Mouse (Mus musculus): ENCODE results near the gene Kcnt2. TPM values are rescaled to one million over a fixed set of nuclear protein-coding genes. Genes with fewer than 3 reads are reported as not detected.

Kcnt2 gene
- total RNA-seq (2021): 1 to 10 TPM; 2.9 TPM

DNA sequence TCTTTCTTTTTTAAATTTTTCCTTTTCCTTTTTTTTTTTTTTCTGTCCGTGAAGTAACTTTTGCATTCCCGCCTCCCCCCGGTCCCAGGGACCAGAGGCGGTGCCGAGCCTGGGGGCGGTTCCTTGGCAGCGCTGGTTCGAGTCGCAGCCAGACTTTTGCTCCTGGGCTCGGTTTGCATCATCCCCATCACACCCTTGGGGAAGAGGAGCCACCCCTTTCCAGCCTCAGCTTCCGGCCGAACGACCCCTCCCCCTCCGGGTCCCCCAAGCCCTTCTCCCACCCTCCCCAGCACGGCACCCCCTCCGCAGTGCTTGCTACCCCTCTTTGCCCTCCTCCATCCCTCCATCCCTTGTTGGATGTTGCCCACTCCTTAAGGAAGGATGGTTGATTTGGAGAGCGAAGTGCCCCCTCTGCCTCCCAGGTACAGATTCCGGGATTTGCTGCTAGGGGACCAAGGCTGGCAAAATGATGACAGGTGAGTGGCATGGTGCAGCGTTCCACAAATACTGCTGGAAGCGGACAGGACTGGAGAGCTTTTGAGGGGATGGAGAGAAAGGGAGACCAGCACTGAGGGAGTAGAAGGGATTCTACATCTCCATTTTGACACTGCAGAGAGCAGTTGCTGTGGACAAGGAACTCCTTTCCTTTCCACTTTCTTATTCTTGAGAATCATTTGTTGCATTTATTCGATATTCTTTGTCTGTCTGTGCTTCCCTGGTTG is at the start of gene Kcnt2:
Gene Kcnt2, plus strand, starts transcription at position 283 of the 722 bp plus-strand sequence.
- intact Hi-C loops (cut with DNase I): no loop called here
- peak; percentile 71 for DNase-seq

- DNase-seq: no peak
- intact Hi-C loops (cut with DNase I): no loop called here
These were observed 40.6 kb upstream of the Kcnt2 start for GRCm38 (mm10) chr1:140205329-140205728.

GRCm38 (mm10) chr1:140225221-140225620 is 20.7 kb upstream of the Kcnt2 start:
- intact Hi-C loops (cut with DNase I): no loop called here
- no peak for DNase-seq

DNA sequence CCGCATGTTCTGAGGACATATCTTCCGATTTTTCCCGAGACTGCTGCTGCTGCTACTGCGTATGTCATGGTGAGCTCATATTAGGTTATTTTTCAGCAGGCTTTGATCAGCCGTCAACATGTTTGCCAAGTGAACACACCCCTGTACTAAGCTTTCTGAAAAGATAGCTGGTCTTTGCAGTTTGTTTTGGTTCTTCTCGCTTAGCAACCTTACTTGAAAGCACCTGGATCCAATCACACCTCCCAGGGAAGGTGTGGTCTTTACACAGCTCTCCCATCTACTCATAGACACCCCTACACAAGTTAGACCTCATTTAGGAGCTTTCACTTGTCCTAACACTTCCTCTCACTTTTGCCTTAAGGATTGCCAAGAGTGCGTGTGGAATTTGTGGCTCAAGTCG is 19.3 kb upstream of the Kcnt2 start:
- DNase-seq: no peak
- intact Hi-C loops (cut with DNase I): no loop called here

DNA sequence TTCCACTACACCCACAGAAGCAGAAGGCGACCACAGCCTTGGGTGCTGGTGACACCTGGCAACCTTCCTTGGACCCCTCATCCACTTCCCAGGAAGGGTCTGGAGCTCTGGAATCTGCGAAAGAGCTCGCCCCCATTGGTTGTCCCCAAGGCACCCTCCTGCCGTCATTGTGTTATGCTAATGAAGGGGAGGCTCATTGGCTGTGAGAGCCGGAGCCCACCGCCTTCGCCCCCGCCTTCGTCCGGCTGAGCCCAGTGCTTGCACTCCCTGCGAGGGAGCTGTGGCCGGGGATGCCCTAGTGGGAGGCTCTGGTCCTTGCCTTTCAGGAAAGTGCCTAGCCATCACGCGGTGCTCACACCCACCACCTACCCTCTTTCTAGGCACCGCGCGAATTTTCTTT is 493 bp upstream of the Kcnt2 start:
- DNase-seq: peak; percentile 70 to 71
- intact Hi-C loops (cut with DNase I): no loop called here

- intact Hi-C loops (cut with DNase I): no loop called here
- no peak for DNase-seq
These were observed 18.7 kb downstream of the Kcnt2 start for GRCm38 (mm10) chr1:140264696-140265095.

GRCm38 (mm10) chr1:140266047-140266446 is 20.1 kb downstream of the Kcnt2 start:
- no peak for DNase-seq
- intact Hi-C loops (cut with DNase I): no loop called here

GRCm38 (mm10) chr1:140266643-140267286 is 20.8 kb downstream of the Kcnt2 start:
- no peak for DNase-seq
- intact Hi-C loops (cut with DNase I): no loop called here

DNA sequence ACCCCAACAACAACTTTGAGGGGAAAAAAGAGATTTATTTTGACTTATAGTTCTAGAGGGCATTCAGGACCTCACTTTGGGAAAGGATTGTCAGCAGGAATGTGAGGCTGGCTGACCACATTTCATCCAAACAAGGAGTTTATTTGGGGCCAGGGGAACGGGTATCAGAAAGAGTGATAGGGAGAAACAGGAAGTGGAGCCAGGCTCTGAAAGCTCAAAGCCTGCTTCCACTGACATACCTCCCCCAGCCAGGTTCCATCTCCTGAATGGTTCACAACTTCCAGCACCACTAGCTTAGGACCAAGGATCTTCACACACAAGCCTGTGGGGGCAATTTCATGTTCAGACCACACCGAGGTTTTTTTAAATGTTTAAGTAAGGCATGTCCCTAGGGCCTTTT is 21.3 kb downstream of the Kcnt2 start:
- intact Hi-C loops (cut with DNase I): no loop called here
- DNase-seq: no peak

- no peak for DNase-seq
- intact Hi-C loops (cut with DNase I): no loop called here
These were observed 27.7 kb downstream of the Kcnt2 start for GRCm38 (mm10) chr1:140273624-140274023.

GRCm38 (mm10) chr1:140275813-140276212 is 29.9 kb downstream of the Kcnt2 start:
- intact Hi-C loops (cut with DNase I): no loop called here
- no peak for DNase-seq

GRCm38 (mm10) chr1:140293140-140293539 is 47.2 kb downstream of the Kcnt2 start:
- intact Hi-C loops (cut with DNase I): no loop called here
- DNase-seq: no peak

GRCm38 (mm10) chr1:140295482-140295881 is 49.5 kb downstream of the Kcnt2 start:
- no peak for DNase-seq
- intact Hi-C loops (cut with DNase I): no loop called here

DNA sequence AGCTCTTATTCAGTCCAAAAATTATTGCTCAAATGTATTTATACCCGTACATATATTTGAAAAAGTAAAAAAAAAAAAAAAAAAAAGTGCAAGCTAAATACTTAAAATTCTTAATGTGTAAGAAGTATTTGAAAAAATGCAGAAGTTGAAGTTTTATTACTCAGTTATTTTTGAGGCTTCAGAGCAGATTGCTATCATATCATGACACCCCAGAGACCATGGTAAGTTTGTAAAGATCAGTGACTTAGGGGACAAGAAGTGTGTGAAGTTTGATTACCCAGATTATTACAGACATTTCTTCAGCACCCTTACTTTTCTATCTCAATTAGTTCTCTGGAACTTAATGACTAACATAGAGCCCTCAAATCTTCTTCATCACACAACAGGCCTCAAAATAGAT is 58.3 kb downstream of the Kcnt2 start:
- intact Hi-C loops (cut with DNase I): no loop called here
- no peak for DNase-seq

DNA sequence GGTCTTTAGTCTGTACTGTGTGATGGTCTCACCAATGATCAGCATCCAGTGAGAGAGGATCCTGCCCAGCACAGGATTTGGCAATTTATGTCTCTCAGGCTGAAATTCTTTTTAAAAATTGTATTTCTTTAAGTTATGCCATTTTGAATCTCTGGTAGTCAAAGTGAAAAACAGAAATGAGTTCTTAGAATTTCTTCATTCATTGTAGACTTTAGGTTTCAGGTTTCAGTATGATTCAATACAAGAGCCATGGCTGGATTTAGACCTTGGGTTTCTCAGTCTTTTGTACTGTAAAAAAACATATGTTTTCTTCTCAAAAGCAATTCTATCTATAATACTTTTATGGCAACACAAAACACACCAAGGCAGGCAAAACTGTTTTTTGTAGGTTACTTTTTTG is 59.4 kb downstream of the Kcnt2 start:
- intact Hi-C loops (cut with DNase I): no loop called here
- no peak for DNase-seq

DNA sequence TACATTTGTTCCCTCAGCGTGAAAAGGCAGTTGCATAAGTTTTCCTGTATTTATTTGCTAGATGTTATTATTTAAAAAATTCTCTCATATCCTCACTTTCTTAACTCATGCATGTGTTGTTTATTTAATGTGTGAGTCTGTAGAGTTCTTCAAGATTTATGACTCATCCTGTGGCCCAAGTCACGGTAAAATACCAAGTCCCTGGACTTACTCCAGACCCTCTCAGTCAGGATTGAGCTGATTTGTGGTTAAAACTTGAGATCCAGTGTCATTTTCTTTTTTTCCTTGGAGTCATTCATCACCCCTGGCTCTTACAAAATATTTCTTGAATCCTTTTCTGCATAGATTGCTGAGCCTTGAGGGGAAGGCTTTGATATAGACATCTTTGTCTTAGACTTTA is 60.4 kb downstream of the Kcnt2 start:
- DNase-seq: peak; percentile 21 to 29
- intact Hi-C loops (cut with DNase I): no loop called here

GRCm38 (mm10) chr1:140310739-140311138 is 64.8 kb downstream of the Kcnt2 start:
- intact Hi-C loops (cut with DNase I): no loop called here
- no peak for DNase-seq

GRCm38 (mm10) chr1:140325088-140325487 is 79.1 kb downstream of the Kcnt2 start:
- DNase-seq: no peak
- intact Hi-C loops (cut with DNase I): no loop called here

DNA sequence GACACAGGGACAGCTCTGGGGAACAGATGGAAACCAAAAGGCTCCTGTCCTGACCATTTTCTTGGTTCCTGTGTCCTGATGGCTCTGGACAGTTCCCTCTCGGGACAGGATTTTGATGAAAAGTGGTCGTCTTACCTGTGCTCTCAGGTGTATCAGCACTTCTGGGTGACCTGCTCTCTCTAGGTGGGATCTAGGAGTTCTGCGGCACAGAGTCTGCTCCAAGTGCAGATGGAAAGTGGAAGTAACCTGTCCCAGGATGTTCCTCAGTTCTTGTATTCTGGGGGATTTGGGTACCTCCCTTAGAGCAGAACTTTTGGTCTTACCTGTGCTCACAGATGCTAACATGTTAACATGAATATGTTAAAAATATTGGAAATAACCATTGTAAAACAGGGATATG is 80.8 kb downstream of the Kcnt2 start:
- intact Hi-C loops (cut with DNase I): no loop called here
- no peak for DNase-seq

GRCm38 (mm10) chr1:140333702-140334101 is 87.7 kb downstream of the Kcnt2 start:
- intact Hi-C loops (cut with DNase I): no loop called here
- DNase-seq: no peak

GRCm38 (mm10) chr1:140338417-140338816 is 92.5 kb downstream of the Kcnt2 start:
- intact Hi-C loops (cut with DNase I): no loop called here
- DNase-seq: no peak

DNA sequence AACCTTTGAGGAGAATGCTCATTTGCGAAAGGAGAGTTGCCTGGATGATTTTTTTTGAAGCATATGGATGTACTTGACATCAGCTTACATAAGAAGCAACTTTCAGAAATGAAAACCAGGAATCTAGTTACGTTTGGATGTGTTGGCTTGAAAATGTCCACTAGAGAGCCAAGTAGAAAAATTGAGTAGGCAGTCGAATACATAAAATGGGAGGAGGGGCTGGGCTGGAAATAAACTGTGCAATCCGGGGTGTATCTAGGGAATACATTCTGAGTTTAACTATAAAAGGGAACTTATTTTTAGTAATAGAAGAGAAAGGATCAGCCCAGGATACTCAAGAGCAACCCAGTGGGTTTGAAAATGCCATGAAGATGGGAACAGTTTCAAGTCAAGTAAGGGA is 93.4 kb downstream of the Kcnt2 start:
- intact Hi-C loops (cut with DNase I): no loop called here
- DNase-seq: no peak

DNA sequence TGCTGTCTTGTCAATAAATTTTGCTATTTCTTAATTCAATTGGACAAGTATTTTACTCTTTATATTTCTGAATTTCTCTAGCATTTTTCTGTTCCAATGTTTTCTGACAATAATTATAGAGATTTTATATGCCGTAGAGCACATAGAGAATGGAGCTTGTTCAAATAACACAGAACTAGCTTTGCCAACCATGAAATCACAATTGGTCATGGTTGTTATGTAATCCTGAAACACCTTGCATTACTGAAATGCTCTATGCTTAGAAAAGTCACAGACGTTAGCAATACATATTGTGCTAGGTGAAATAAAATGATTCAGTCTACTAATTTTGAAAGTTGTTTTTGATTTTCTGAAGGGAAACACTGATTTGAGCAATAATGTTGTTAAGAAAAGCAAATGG is 118.8 kb downstream of the Kcnt2 start:
- no peak for DNase-seq
- intact Hi-C loops (cut with DNase I): no loop called here
